Mouse (Mus musculus) testis, adult 2 months (tissue): Measurements from ENCODE around the gene Prickle1.

Experiments used
- CTCF ChIP-seq: fragments of 200-500 bp; IDR thresholded peaks from 2 replicates; pipeline ENCODE4 v1.5.1; 2012; ENCODE audit warnings: low read depth, mild to moderate bottlenecking, inconsistent platforms, low read length, moderate library complexity; ENCODE audit not compliant: control insufficient read depth, insufficient read depth, insufficient replicate concordance
- POLR2A ChIP-seq: fragments of 200-500 bp; IDR thresholded peaks from 2 replicates; pipeline ENCODE4 v1.6.1; 2012; ENCODE audit warnings: low read depth, mild to moderate bottlenecking, inconsistent platforms, low read length, moderate library complexity; ENCODE audit not compliant: control insufficient read depth

- TF ChIP-seq CTCF (no peak), POLR2A (no peak)
Measured at GRCm38 (mm10) chr15:93563491-93563890, 32.2 kb downstream of the Prickle1 start.
